In the genomic region with DNA sequence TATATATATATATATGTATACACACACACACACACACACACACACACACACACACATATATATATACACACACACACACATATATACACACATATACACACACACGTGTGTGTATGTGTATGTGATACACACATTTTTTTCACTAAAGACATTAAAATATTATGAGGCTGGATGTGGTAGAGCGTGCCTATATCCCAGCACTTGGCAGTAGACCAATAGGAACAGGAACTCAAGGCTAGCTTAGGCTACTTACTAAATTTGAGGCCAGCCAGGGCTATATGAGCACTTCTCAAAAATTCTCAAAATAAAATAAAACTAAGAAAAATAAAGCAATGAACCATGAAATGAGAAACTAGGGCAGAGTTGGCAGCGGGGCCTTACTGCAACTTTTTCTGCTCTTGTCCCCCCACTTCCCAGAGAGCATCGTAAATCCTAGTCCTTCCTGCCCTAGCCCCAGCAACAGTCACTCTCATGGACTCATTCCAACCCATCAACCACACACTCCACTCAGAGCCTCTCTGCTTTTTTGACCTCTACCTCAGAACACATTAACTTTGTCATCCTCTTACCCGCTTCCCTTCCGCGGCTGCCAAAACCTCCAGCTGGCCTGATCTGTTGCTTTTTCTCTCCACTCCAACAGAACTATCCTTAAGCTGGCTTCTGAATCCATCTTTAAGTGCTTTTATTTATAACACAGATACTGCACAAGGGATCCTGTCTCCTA, we compare ENCODE assay signal across 10 mouse cellular contexts.
DNase-seq lines count a peak whose midpoint lies in the region; ATAC-seq and TF ChIP-seq lines count a peak whose summit lies in the region.
"Had no signal": no experiment of that assay in that cellular context is flagged by ENCODE, and none has a peak within 500 bp of the region (broad histone marks: within the 10 kb centered on the region; RNA-seq: fewer than 3 reads in every experiment).

No protein-coding gene starts in this region.

- H3K4me3 ChIP-seq in heart, postnatal 0 days (ENCODE audit: low read depth, low read length) = no peak overlapping the region
- no peak overlapping the region for H3K4me3 ChIP-seq in kidney, postnatal 0 days (replicated peaks; ENCODE audit: low read depth, low read length)
- H3K4me3 ChIP-seq in stomach, embryonic 15.5 days (replicated peaks) = no peak overlapping the region
- H3K4me3 ChIP-seq in forebrain, embryonic 15.5 days = no peak overlapping the region
- H3K4me3 ChIP-seq: embryonic facial prominence, embryonic 13.5 days; neural tube, embryonic 13.5 days had no signal

- H3K4me2 ChIP-seq in heart, postnatal 0 days (ENCODE audit: low read depth, low read length) = no peak overlapping the region
- no peak overlapping the region for H3K4me2 ChIP-seq in kidney, postnatal 0 days (ENCODE audit: low read length)
- H3K4me2 ChIP-seq in stomach, embryonic 15.5 days = no peak overlapping the region
- no peak overlapping the region for H3K4me2 ChIP-seq in forebrain, embryonic 15.5 days (replicated peaks)
- H3K4me2 ChIP-seq: embryonic facial prominence, embryonic 13.5 days; neural tube, embryonic 13.5 days had no signal

- peak; percentile 71 for ATAC-seq in heart, postnatal 0 days (ENCODE audit: insufficient read depth, low read depth)
- no peak for ATAC-seq in kidney, postnatal 0 days (replicated peaks; ENCODE audit: low FRiP score, low read depth)
- ATAC-seq in stomach, embryonic 15.5 days (ENCODE audit: insufficient read depth, low FRiP score, low read depth) = peak; percentile 66; the same call in 1 of the 2 replicates
- no peak for ATAC-seq in CD4-positive, CD25-positive, alpha-beta regulatory T cell, adult 4 months
- no peak for ATAC-seq in forebrain, embryonic 15.5 days (replicated peaks)

- peak; percentile 8 for DNase-seq in ovary, adult 18-20 months (ENCODE audit: low spot score)
- DNase-seq in ovary, postnatal 36 days (ENCODE audit: low spot score) = no peak
- DNase-seq in heart, postnatal 0 days (ENCODE audit: low spot score) = peak; percentile 61
- DNase-seq in kidney, postnatal 0 days (ENCODE audit: low spot score) = peak; percentile 79
- DNase-seq in left cerebral cortex, adult 18-20 months (ENCODE audit: low spot score in 2 of 2) = no peak

- TF ChIP-seq EP300 in heart, postnatal 0 days (IDR thresholded peaks at IDR 0.05; ENCODE audit: low read depth) = no peak

- H3K36me3 ChIP-seq in heart, postnatal 0 days (replicated peaks; ENCODE audit: control insufficient read depth, insufficient read depth, low read length) = 0 out of 2 replicates have a peak, but pooled peaks cover 4% of the 10 kb centered on the region
- no peaks in the 10 kb centered on the region for H3K36me3 ChIP-seq in kidney, postnatal 0 days (ENCODE audit: insufficient read depth, low read length)
- no peaks in the 10 kb centered on the region for H3K36me3 ChIP-seq in stomach, embryonic 15.5 days
- peaks cover 7% of the 10 kb centered on the region; the same call in 1 of the 2 replicates for H3K36me3 ChIP-seq in forebrain, embryonic 15.5 days

- H3K27me3 ChIP-seq in heart, postnatal 0 days (ENCODE audit: control insufficient read depth, insufficient read depth, low read length) = no peaks in the 10 kb centered on the region
- no peaks in the 10 kb centered on the region for H3K27me3 ChIP-seq in kidney, postnatal 0 days (ENCODE audit: insufficient read depth, low read length)
- H3K27me3 ChIP-seq in stomach, embryonic 15.5 days (replicated peaks) = no peaks in the 10 kb centered on the region
- H3K27me3 ChIP-seq in forebrain, embryonic 15.5 days = no peaks in the 10 kb centered on the region
- H3K27me3 ChIP-seq: embryonic facial prominence, embryonic 13.5 days; neural tube, embryonic 13.5 days had no signal

- 51% methylated on average over 7 of the region's 7 CpGs for WGBS in heart, postnatal 0 days
- 38% methylated on average over 7 of the region's 7 CpGs for WGBS in kidney, postnatal 0 days
- 46% methylated on average over 7 of the region's 7 CpGs for WGBS in stomach, embryonic 15.5 days
- 89% methylated on average over 7 of the region's 7 CpGs for WGBS in forebrain, embryonic 15.5 days

- H3K9me3 ChIP-seq in heart, postnatal 0 days (replicated peaks; ENCODE audit: control insufficient read depth, low read length) = no peaks in the 10 kb centered on the region
- H3K9me3 ChIP-seq in kidney, postnatal 0 days (replicated peaks; ENCODE audit: low read length) = no peaks in the 10 kb centered on the region
- no peaks in the 10 kb centered on the region for H3K9me3 ChIP-seq in stomach, embryonic 15.5 days
- H3K9me3 ChIP-seq in forebrain, embryonic 15.5 days = no peaks in the 10 kb centered on the region
- H3K9me3 ChIP-seq: embryonic facial prominence, embryonic 13.5 days; neural tube, embryonic 13.5 days had no signal

- H3K4me1 ChIP-seq in heart, postnatal 0 days (ENCODE audit: control insufficient read depth, insufficient read depth) = no peaks in the 10 kb centered on the region
- H3K4me1 ChIP-seq in kidney, postnatal 0 days (replicated peaks; ENCODE audit: insufficient read depth, low read length) = no peaks in the 10 kb centered on the region
- H3K4me1 ChIP-seq in stomach, embryonic 15.5 days = 0 out of 2 replicates have a peak, but pooled peaks cover 3% of the 10 kb centered on the region
- H3K4me1 ChIP-seq in forebrain, embryonic 15.5 days = no peaks in the 10 kb centered on the region
- H3K4me1 ChIP-seq: embryonic facial prominence, embryonic 13.5 days; neural tube, embryonic 13.5 days had no signal

- no peak for TF ChIP-seq CTCF in heart, postnatal 0 days (IDR thresholded peaks at IDR 0.05; ENCODE audit: low read depth)
- TF ChIP-seq CTCF in kidney, postnatal 0 days (IDR thresholded peaks at IDR 0.05; ENCODE audit: low read depth) = no peak

- H3K27ac ChIP-seq in heart, postnatal 0 days (ENCODE audit: low read depth) = no peak overlapping the region
- no peak overlapping the region for H3K27ac ChIP-seq in kidney, postnatal 0 days
- H3K27ac ChIP-seq in stomach, embryonic 15.5 days = peak overlapping the region; percentile 76; the same call in 1 of the 2 replicates
- no peak overlapping the region for H3K27ac ChIP-seq in forebrain, embryonic 15.5 days (replicated peaks)
- H3K27ac ChIP-seq: embryonic facial prominence, embryonic 13.5 days; neural tube, embryonic 13.5 days had no signal

- no peak overlapping the region for H3K9ac ChIP-seq in heart, postnatal 0 days (replicated peaks; ENCODE audit: low read depth, low read length)
- no peak overlapping the region for H3K9ac ChIP-seq in kidney, postnatal 0 days (ENCODE audit: low read depth, low read length)
- H3K9ac ChIP-seq in stomach, embryonic 15.5 days = no peak overlapping the region
- no peak overlapping the region for H3K9ac ChIP-seq in forebrain, embryonic 15.5 days (replicated peaks)
- H3K9ac ChIP-seq: embryonic facial prominence, embryonic 13.5 days; neural tube, embryonic 13.5 days had no signal

Comparison
In these comparisons a context has a peak if more than half of its experiments do, and no peak if none do; other contexts are left out.
1. DNase-seq: peak in ovary, adult 18-20 months (single experiment), heart, postnatal 0 days (single experiment) and kidney, postnatal 0 days (single experiment); none in ovary, postnatal 36 days (single experiment) and left cerebral cortex, adult 18-20 months (0 of 2).
2. ATAC-seq: peak in heart, postnatal 0 days (single experiment) and stomach, embryonic 15.5 days (single experiment); none in kidney, postnatal 0 days (single experiment), CD4-positive, CD25-positive, alpha-beta regulatory T cell, adult 4 months (single experiment) and forebrain, embryonic 15.5 days (single experiment).